Mouse (Mus musculus) adrenal gland (tissue): ENCODE data around the gene Dctn1.

Source experiments
- intact Hi-C: fragments of 180-260 bp; cut with DNase I; formaldehyde crosslinking; loops from one replicate; pipeline ENCODE4 v1.15.1; 2025
- long read RNA-seq, 2 experiments: library from polyadenylated mRNA; unstranded; transcript quantifications; one replicate each; pipeline ENCODE4 v2.0.0; 2020; ENCODE audit warnings: borderline replicate concordance in 1 of 2; ENCODE audit not compliant: insufficient replicate concordance in 1 of 2

Dctn1 gene
- long read RNA-seq, experiment 1, full-length matches to known transcripts = 14 of 39 reads
- long read RNA-seq, experiment 1, partial matches to known transcripts = 20 of 39 reads
- long read RNA-seq, experiment 1, other reads (novel, unspliced or antisense) = 5 of 39 reads
- long read RNA-seq, experiment 2, full-length matches to known transcripts = 16 of 65 reads
- long read RNA-seq, experiment 2, partial matches to known transcripts = 43 of 65 reads
- long read RNA-seq, experiment 2, other reads (novel, unspliced or antisense) = 6 of 65 reads

DNA sequence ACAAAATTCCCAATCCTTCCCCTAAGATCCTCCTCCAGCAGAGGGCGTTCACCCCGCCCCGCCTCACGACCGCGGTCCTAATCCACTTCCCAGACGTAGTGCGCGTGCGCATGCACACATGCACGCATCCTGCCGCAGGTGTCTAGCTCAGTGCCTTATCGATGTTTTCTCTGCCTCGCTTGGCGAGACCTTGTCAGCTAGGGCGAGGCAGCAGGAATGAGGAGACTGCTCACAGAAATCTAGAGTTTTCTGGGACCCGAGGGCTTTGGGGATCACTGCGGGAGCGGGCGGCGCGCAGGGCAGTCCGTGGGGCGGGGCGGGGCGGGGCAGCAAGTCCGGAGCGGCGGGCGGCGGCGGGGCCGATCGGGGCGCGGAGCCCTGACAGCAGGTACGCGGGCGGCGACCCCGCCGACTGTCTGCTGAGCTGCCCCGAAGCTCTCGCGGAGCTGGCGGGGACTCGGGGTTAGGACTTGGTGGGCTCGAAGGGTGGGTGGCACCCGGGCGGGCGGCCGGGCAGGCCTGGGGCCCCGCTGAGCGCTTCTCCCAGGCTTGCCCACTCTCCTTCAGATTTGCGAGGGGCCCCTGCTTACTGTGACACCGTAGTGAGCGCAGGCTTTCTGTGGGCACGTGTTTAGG, at the start of gene Dctn1:
TSS of gene Dctn1 (plus strand) at position 314 of the 636 bp plus-strand sequence.
- intact Hi-C loops = loop anchor here (5.0 kb wide), 1 partner anchor 37 kb away; no protein-coding TSS in a partner anchor

DNA sequence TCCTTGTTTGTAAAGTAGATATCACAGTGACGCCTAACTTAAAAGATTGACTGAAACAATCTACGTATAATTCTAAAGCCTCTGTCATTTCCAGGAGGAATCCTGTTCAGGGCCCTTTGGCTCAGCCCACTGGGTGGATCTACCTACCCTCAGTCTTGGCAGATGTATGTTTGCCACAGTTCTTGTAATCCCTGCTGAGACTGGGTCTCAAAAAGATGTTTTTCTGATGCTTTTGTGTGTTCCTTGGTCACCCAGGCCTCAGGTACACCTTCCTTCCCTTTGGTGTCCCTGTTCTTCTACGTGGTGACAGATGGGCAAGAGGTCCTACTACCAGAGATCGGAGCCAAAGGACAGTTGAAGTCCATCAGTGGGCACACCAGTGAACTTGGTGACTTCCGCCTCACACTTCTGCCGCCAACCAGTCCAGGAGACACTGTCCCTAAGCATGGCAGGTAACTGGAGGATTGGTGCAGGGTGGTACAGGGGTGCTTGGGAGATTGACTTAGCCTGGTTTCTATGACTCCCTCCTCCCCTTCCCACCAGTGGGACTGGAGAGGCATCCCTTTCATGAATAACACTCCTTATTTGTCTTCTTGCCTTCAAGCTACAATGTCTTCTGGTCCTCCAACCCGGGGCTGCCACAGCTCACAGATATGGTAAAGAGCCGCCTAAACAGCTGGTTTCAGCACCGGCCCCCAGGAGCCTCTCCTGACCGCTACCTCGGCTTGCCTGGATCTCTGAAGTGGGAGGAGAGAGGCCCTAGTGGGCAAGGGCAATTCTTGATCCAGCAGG, 49.2 kb upstream of the Dctn1 start:
- intact Hi-C loops = no loop called here

DNA sequence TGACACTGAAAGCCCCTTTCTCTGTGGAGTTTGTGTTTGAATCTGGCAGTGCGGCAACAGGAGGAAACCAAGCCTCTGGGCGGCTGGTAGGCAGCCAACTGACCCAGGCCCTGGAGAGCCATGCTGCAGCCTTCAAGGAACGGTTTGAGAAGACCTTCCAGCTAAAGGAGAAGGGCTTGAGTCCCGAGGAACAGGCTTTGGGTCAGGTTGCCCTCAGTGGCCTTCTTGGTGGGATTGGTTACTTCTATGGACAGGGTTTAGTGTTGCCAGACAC, 48.6 kb upstream of the Dctn1 start:
- intact Hi-C loops = no loop called here

DNA sequence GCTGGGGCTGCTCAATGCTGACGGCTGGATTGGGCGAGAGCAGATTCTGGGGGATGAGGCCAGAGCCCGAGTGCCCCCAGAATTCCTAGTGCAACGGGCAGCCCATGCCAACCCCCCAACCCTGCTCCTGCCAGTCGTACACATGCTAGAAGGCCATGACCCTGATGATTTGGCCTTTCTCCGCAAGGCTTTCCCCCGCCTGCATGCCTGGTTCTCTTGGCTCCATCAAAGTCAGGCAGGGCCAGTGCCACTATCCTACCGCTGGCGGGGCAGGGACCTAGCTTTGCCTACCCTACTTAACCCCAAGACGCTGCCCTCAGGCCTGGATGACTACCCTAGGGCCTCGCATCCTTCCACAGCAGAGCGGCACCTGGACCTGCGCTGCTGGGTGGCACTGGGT, 48.1 kb upstream of the Dctn1 start:
- intact Hi-C loops = no loop called here

DNA sequence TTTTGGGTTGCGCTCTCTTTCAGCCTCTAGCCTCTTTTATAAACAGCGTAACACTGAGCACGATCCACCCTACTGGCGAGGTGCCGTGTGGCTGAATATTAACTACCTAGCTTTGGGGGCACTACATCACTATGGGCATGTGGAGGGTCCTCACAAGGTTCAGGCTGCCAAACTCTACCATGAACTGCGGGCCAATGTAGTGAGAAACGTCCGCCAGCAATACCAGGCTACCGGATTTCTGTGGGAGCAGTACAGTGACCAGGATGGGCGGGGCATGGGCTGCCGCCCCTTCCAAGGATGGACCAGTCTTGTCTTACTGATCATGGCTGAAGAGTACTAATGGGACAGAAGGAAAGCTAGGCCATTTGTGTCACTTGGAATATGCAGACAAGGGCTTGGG, 47.4 kb upstream of the Dctn1 start:
- intact Hi-C loops = no loop called here

DNA sequence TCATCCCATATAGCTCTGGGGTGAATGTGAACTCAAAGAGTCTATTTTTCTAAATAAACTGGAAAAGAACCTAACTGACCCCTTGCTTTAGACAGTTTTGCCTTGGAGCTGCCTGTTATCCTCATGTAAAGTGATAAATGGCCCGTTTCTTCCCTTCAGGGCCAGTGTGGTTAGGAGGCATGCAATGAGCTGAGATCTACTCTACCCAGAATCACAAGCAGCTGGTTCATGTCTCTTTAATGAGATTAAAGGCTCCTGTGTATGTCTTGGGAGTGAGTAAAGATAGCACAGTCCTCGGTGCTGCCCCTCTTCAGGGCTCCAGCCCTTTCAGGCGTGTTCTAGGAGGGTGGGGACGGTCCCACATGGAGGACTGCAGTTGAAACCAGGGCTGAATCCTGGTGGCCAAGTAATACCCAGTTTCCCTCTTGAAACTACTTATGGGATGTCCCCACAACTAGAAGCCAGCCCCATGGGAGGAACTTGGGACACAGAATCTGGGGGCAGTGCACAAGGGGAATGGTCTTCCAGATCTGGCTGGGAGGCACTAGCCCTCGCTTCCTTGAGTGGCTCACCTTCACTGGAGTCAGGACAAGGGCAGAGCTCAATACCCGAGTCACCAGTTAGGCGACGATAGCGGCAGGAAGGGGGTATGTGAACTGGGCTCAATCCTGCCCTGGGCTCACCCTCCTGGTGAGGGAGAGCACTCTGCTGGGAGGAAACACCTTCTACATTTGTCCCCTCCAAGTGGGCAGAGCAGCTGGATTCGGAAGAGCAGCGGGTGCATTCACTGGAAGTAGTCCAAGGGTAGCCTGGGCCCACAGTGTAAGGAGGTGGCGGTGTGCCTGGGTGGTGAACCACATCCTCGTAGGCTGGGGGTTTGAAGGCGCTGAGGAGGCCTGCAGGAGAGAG, 46.6 kb upstream of the Dctn1 start:
- intact Hi-C loops = no loop called here

DNA sequence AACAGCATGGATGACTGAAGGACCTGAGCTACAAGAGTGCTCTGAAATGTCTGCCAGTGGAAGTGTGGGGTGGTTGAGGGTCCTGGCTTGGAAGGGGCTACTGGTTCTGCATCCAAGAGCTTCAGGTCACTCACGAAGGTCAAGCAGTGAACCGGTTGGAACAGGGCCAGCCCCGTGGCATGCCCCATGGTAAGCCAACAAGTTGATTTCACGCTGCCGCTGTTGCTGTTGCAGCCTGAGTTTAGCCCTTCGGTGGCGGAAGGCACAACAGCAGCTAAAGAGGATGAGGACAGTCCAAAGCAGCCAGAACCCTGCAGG, 46.0 kb upstream of the Dctn1 start:
- intact Hi-C loops = loop anchor here (5.0 kb wide), 1 partner anchor 38 kb away; the partner anchor contains the start of genes 1700003E16Rik and Wdr54

DNA sequence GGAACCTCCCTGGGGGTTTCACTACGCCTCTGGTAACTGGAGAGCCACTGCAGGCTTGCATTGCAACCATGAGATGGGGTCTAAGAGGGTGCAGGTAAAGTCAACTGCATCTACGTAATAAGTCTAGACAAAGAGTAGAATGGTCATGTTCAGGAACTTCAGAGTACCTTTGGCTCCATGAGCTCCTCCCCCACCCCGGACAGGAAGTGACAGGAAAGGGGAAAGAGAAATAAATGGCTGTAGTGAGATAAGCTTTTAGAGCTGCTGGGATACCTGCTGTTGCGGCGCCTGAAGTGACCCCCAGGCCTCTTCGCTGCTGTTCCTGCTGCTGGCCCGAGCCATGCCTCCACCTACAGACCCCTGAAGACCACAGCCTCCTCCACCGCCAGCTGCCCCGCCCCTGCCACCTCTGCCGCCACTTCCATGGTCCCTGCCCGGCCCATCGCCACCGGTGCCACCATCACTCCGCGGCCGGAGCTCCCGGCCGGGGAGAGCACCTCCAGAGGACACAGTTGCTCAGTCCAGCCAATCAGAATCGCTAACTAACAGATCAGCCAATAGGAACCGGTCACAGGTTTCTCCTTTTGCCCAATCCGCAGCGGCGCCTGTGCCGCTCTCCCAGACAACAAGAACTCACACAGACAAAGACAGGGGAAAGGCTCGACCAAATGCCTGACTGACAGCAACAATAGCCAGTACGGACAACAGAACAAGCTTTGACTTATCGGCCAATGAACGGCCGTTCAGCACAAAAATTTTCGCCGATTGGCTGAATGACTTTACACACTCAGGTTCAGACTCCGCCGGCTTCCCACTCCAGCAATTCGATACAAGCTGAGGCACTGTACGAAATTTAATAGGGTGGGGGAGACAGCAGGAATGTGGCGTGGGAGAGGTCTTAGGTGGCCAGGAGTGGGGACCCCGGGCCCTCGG, 44.5 kb upstream of the Dctn1 start, which contains the start of gene Wbp1:
TSS of gene Wbp1 (minus strand) at position 630 of the 933 bp plus-strand sequence.
- intact Hi-C loops = loop anchor here (5.0 kb wide), 1 partner anchor 36 kb away; the partner anchor contains the start of genes 1700003E16Rik and Wdr54

DNA sequence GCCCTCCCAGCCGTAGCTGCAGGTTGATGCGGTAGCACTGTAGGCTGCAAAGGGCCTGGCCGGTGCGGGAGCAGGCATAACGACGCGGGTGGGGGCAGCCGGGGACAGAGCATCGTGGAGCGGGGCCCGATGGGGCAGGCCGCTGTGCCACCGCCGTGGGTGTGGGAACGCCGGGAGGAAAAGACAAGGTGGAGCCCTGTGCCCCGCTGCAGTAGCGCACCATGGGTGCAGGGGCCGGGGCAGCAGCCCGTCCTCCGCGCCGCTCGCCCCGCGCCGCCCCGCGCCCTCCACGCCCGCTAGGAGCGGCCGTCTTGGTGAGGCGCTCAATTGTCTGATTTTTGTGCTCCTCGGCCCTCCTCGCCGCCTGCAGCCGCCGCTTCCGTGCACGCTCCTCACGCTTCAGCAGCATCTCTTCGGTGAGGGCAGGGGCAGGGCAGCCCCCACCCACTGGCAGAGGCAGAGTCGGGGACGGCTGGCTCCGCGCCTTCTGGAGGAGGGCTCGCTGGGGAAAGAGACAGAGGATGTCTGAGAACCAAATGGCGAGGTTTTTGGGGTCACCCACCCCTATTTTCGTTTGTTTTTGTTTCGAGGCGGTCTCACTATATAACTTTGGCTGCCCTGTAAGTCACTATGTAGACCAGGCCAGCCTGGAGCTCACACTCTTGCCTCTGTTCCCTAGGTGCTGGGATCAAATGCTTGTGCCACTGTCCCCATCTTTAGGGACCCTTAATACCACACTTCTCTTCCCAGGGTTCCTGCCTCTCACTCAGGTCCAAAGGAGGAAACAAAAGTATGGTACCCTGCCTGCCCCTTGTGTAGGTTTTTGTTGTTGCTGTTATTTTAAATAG, 43.6 kb upstream of the Dctn1 start:
- intact Hi-C loops = loop anchor here (5.0 kb wide), 1 partner anchor 35 kb away; the partner anchor contains the start of genes 1700003E16Rik and Wdr54

DNA sequence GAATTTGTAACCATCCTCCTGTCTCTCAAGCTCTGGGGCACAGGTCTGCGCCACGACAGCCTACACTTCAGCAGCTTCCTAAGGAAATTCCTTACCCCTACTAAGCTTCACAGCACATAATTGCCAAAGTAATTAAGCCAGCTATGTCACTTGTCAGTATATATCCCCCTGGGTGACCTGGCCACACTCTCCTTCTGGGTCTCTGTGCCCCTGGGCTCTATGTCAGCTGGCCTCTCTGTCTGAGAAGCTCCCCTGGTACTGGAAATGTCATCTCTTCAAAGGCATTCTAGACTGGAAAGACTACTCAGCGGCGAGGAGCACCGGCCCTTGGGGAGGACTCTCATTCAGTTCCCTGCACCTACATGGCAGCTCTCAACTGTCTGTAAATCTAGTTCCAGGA, 42.8 kb upstream of the Dctn1 start:
- intact Hi-C loops = loop anchor here (5.0 kb wide), 1 partner anchor 34 kb away; the partner anchor contains the start of genes 1700003E16Rik and Wdr54

DNA sequence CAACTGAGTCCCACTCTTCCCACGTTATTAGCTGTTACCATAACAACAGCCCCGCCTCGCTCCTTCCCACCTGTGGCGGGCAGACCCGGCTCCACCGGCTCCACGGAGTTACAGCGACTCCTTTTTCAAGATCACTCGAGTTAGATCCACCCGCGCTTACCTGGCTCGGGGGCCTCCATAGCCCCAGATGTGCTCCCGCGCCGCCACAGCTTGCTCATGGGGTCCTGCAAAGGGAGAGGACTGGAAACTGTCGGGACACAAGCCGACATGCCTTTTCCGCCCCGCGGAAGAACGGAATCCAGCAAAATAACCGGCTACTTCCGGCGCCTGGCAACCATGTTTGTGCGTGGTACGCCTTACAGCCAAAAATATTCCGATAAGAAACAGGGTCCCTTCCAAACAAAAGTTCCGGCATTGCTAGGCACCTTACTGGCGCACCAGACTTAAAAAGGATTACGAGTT, 40.8 kb upstream of the Dctn1 start:
- intact Hi-C loops = loop anchor here (5.0 kb wide), 1 partner anchor 32 kb away; the partner anchor contains the start of genes 1700003E16Rik and Wdr54

DNA sequence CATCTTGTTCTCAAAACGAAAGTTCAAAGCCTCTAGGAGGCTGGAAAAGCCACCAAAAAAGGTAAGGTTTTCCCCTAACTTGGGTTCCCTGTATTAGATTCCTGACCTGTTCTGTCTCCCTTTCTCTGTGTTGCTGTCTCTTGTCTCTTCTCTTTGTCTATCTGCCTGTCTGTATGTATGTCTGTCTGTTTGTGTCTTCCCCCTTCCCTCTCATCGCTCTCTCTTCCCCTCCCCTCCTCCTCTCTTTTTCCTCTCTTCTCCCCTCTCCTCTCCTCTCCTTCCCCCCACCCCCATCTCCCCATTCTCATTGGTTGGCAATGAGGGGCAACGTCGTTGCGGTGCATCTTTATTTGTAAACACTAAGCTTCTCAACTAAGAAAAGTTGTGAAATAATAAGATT, 40.4 kb upstream of the Dctn1 start, which contains the start of gene Ino80b:
TSS of gene Ino80b (minus strand) at position 101 of the 400 bp plus-strand sequence.
- intact Hi-C loops = no loop called here

DNA sequence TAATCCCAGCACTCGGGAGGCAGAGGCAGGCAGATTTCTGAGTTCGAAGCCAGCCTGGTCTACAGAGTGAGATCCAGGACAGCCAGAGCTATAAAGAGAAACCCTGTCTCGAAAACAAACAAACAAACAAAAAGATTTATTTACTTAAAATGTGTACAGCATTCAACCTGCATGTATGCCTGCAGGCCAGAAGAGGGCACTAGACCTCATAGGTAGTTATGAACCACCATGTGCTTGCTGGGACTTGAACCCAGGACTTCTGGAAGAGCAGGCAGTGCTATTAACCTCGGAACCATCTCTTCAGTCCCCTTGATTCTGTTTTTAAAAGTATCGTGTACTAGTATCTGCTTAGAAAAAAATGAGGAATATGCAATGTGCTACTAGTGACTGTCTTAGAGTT, 38.3 kb upstream of the Dctn1 start:
- intact Hi-C loops = no loop called here

DNA sequence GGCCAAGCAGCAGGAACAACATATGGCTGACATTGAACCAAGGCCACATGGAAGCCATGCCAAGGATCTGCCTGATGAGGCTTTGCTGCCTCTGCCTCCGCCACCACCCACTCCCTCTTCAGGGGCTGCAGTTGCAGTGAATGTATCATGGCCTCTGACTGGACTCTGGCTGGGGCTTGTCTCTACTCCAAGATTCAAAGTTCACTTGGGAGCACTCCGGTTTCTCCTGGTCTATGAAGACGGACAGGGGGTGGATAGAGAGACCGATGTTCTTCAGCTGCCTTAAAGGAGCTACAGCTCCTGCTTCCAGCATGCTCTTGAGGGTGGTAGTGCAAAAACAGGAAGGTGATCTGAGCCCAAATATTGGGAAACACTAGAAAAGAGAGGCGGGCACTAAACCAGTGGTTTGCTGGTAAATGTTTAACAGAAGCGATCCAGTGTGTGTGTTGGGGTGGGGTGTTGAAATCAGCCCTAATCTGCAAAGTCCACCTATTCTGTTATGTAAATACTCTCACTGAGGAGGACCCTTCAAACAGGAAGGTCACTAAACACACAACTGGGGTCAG, 34.2 kb upstream of the Dctn1 start:
- intact Hi-C loops = no loop called here

DNA sequence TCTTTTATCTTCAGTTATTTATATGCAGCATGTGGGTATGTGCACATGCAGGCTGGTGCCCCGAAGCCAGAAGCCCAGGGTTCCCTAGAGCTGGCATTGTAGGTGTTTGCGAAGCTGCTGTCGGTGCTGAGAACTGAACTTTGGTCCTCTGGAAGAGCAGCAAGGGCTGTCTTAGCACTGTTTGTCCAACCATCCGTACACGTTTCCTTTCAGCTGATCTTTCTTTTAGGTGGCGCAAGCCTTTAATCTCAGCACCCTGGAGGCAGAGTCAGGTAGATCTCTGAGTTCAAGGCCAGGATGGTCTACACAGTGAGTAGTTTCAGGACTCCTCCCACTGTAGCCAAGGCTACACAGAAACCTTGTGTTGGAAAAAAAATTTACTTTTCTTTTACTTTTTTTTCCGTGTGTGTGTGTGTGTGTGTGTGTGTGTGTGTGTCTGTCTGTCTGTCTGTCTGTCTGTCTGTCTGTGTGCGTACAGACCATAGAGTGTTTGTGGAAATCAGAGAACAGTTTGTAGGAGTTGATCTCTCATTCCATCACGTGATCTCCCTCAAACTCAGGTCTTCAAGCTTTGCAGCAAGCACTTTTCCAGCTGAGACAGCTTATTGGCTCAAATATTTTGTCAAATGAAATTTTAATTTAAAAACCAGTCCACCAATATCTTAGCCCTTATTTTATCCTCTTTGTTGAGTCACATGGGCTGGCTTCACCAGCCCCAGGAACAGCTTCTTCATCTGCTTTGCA, 33.4 kb upstream of the Dctn1 start:
- intact Hi-C loops = no loop called here

DNA sequence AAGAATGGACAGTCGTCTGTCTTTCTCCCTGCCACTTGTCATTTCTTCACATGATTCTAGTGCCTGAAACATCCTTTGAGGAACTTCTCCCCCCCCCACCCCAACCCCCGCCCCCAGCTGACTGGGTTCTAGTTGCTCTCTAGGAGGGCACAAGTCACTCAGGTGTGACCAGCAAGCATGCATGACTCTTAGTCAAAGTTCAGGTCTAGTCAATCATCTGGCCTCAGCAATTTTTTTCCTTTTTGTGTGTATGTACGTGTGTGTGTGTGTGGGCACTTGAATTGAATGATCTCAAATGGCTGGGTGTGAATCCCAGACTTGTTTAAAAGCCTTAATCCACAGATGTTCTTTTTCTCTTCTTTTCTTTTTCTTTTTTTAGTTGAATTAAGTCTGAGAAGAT, 31.5 kb upstream of the Dctn1 start:
- intact Hi-C loops = no loop called here

DNA sequence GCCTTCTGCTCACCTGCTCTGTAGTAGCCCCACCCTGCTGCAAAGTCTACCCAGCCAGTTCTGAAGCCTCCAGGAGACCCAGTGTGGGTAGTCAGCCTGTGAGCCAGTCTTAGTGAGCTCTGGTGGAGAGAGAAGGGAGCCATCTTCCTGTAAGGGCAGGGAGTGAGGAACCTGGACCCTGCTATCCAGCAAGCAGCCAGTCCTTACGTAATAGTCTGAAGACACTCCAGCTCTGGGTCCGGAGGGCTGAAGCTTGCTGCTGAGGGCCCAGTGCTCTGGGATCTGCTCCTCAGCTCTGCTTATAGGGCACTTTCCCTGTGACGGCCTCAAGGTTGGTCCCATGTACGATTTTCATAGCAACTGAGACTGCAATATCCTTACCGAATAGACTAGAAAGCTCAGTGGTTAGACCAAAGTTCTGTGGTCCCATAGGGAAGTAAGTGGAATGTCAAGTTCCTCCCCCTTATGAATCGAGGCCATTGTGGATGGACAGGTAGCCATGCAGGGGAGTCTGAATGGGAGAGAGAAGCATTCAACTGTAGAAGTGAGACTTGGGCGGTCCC, 30.7 kb upstream of the Dctn1 start, which contains the start of gene Rtkn:
TSS of gene Rtkn (plus strand) at position 513 of the 563 bp plus-strand sequence.
- intact Hi-C loops = no loop called here
